Mouse (Mus musculus): ENCODE results near the gene Acer2. TPM values are rescaled to one million over a fixed set of nuclear protein-coding genes. Genes with fewer than 3 reads are reported as not detected.

The Acer2 gene
- polyA plus RNA-seq, 1 experiment from 2014 or later: 24.6 TPM

DNA sequence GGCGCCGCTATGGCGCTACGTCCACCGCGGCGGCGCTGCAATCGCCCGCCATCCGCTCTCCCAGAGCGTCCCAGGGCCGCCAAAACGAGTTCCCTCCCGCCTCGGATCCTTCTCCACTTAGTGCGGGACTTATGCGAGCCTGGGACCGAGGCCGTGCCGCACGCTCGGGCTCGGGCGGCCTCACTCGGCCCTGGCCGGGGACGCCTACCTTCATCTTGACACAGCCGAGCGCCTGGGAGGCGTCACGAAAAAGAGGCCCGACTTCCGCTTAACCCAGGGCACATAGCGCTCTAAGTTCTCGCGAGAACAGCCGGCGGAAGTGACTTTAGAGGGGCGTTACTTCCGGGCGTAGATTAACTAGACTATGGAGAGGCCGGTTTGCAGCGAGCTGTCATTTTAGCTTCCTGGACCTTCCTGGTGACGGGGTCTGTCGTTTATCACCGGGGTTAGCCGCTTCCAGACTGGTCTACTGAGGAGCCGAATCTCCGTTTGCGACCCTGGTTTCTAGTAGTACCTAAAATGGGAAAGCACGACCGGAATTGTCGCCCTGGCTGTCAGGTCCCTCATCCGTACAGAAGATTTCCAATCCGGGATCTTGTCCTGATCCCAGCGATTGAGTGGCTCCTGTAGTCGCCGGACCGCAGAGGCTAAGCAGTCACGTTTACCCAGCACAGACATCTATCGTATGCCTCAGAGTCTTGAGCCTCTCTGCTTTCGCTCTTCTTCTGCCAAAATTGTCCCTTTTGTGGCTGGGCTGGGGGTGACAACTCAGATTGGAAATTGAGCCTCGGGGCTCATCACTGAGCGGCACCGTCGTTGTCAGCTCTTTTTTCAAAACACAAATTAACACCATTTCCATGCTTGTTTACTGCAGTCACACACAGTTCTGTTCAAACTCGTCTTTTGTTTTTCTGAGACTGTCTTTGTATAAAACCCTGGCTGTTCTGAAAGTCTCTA, 16.8 kb upstream of the Acer2 start, which contains the start of gene Rps6:
Gene Rps6 (minus strand): TSS at position 300 of the 957 bp plus-strand sequence.
- Histone ChIP-seq H3K9ac (peak within 1 kb of the TSS; percentile 99), H3K4me3 (replicated peaks) (peak within 1 kb of the TSS; percentile 92), H3K27ac (peak within 1 kb of the TSS; percentile 96), H3K36me3 (peaks cover 22% of the 10 kb centered on the region), H3K9me3 (no peaks in the 10 kb centered on the region), H3K4me2 (peak within 1 kb of the TSS; percentile 81), H3K27me3 (replicated peaks) (no peaks in the 10 kb centered on the region), H3K4me1 (peaks cover 3% of the 10 kb centered on the region; the same call in 1 of the 2 replicates)
- under 1% methylated on average over 65 of the region's 68 CpGs for WGBS
- peak; percentile 97 for ATAC-seq (ENCODE audit: insufficient read depth, low FRiP score, low read depth)

DNA sequence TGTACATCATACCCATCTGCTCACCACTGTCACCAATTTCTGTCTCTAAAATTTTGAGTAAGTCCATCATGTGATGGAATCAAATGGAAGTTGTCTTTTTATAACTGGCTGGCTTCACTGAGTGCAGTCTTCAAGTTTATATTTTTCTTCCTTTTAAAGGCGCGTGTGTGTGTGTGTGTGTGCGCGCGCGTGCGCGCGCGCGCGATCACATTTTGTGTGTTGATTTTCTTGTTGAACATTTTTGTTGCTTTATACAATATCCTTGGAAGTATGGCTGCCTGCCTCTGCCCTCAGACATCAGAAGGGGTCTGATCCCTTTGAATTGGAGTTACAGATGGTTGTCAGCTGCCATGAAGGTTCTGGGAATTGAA, 16.1 kb upstream of the Acer2 start:
- WGBS: 57% methylated on average over 12 of the region's 12 CpGs
- peaks cover 3% of the 10 kb centered on the region; the same call in 1 of the 2 replicates for H3K4me1 ChIP-seq
- H3K4me3 ChIP-seq (replicated peaks): peak overlapping the region; percentile 92
- H3K36me3 ChIP-seq: peaks cover 19% of the 10 kb centered on the region
- H3K27ac ChIP-seq: peak overlapping the region; percentile 96; the same call in 1 of the 2 replicates
- H3K9me3 ChIP-seq: no peaks in the 10 kb centered on the region
- no peaks in the 10 kb centered on the region for H3K27me3 ChIP-seq (replicated peaks)
- no peak for ATAC-seq (ENCODE audit: insufficient read depth, low FRiP score, low read depth)
- H3K4me2 ChIP-seq: peak overlapping the region; percentile 81
- peak overlapping the region; percentile 74 for H3K9ac ChIP-seq

DNA sequence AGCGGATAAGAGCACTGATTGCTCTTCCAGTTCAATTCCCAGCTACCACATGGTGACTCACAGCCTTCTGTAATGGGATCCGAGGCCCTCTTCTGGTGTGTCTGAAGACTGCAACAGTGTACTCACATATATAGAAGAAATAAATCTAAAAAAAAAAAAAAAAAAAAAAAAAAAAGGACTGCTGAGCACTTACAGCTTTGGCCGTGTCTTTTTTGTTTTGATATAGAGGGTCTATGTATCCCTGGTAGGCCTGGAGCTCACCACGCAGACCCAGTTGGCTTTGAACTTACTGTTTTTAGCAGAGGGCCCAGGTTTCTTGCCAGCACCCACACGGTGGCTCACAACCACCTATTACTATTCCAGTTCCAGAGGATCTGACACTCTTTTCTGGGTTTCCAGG, 10.1 kb upstream of the Acer2 start:
- H3K9me3 ChIP-seq: no peaks in the 10 kb centered on the region
- H3K27ac ChIP-seq: no peak overlapping the region
- no peak overlapping the region for H3K4me3 ChIP-seq (replicated peaks)
- H3K9ac ChIP-seq: no peak overlapping the region
- no peaks in the 10 kb centered on the region for H3K36me3 ChIP-seq
- H3K4me1 ChIP-seq: no peaks in the 10 kb centered on the region
- H3K27me3 ChIP-seq (replicated peaks): no peaks in the 10 kb centered on the region
- 81% methylated on average over 5 of the region's 5 CpGs for WGBS
- no peak for ATAC-seq (ENCODE audit: insufficient read depth, low FRiP score, low read depth)
- H3K4me2 ChIP-seq: no peak overlapping the region

DNA sequence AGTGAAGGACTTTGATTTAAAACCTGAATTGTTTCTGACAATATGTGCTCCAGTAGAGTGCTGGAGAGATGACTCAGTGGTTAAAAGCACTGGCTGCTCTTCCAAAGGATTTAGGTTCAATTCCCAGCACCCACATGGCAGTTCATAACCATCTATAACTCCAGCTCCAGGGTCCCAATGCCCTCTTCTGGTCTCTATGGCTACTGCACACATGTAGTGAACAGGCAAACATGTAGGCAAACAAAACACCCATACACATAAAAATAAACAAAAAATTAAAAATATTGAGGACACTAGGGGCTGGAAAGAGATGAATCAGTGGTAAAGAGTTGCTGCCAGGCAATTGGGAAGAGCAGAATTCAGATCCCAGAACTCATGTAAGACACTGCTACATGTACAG, 2.2 kb upstream of the Acer2 start:
- Histone ChIP-seq H3K27ac (no peak overlapping the region), H3K9ac (no peak overlapping the region), H3K4me1 (peaks cover 5% of the 10 kb centered on the region; the same call in 1 of the 2 replicates), H3K9me3 (no peaks in the 10 kb centered on the region), H3K27me3 (replicated peaks) (no peaks in the 10 kb centered on the region), H3K36me3 (no peaks in the 10 kb centered on the region), H3K4me3 (replicated peaks) (no peak overlapping the region), H3K4me2 (no peak overlapping the region)
- ATAC-seq (ENCODE audit: insufficient read depth, low FRiP score, low read depth): no peak

DNA sequence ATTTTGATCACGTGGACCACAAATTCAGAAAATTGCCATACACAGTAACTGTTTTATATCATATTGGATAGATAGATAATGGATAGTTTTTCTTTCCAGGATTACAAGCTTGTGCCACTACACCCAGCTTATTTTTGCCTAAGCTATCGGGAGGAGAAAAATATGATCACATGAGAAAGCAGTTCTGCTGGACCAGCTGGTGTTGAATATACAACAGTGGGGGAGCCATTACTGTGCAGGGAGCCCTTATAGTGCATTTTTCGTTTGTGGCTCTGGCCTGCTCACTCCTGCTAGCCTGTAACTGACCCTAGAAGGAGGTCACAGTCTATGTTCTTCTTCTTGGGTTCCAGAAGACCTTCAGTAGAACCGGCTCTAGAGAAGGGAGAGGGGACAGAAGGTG, 1.1 kb upstream of the Acer2 start:
- Histone ChIP-seq H3K36me3 (no peaks in the 10 kb centered on the region), H3K9ac (no peak overlapping the region), H3K27ac (no peak overlapping the region), H3K4me3 (replicated peaks) (no peak overlapping the region), H3K27me3 (replicated peaks) (no peaks in the 10 kb centered on the region), H3K9me3 (no peaks in the 10 kb centered on the region), H3K4me1 (peaks cover 5% of the 10 kb centered on the region; the same call in 1 of the 2 replicates), H3K4me2 (no peak overlapping the region)
- ATAC-seq (ENCODE audit: insufficient read depth, low FRiP score, low read depth): no peak
- WGBS: 50% methylated on average over 4 of the region's 4 CpGs

DNA sequence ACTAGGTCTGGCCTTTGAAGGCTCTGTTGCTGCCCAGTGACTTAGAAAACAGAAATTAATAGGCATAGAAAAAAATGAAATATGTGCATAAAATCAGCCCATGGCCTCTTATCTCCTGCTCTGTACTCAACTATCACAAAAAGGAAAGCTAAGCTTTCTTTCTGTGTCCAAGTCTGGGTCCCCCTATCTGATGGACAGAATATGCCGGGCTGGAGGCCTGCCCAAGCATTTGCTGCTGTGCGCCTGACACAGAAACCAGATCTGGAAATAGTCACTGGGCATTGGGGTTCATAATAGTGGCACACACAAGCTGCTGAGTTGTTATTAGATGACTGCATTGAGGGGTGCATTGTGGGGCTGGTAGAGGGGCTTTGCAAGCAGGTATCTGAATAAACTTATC, 5.3 kb downstream of the Acer2 start:
- H3K9ac ChIP-seq: no peak overlapping the region
- no peak overlapping the region for H3K27ac ChIP-seq
- WGBS: 91% methylated on average over 2 of the region's 2 CpGs
- no peak for ATAC-seq (ENCODE audit: insufficient read depth, low FRiP score, low read depth)
- H3K36me3 ChIP-seq: no peaks in the 10 kb centered on the region
- no peaks in the 10 kb centered on the region for H3K27me3 ChIP-seq (replicated peaks)
- H3K4me2 ChIP-seq: no peak overlapping the region
- no peak overlapping the region for H3K4me3 ChIP-seq (replicated peaks)
- H3K4me1 ChIP-seq: peaks cover 5% of the 10 kb centered on the region; the same call in 1 of the 2 replicates
- no peaks in the 10 kb centered on the region for H3K9me3 ChIP-seq

DNA sequence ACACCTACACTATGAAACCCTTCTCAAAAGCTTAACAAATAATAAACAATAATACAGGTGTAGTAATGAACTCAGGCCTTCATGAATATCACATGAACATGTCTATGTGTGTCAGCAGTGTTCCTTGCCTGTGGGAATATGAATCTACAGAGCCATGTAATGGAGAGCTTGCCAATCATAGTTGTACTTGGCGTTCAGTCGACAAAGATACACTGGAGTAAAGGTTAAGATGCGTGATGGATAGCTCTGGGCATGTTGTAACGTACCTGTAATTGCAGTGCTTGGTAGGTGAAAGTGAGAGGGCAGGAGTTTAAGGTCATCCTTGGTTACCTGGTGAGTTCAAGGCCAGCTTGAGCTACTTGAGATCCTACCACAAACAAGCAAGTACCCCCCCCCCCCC, 7.0 kb downstream of the Acer2 start:
- ATAC-seq (ENCODE audit: insufficient read depth, low FRiP score, low read depth): no peak
- WGBS: 85% methylated on average over 4 of the region's 4 CpGs
- Histone ChIP-seq H3K27me3 (replicated peaks) (no peaks in the 10 kb centered on the region), H3K4me2 (no peak overlapping the region), H3K36me3 (no peaks in the 10 kb centered on the region), H3K9ac (no peak overlapping the region), H3K9me3 (no peaks in the 10 kb centered on the region), H3K27ac (no peak overlapping the region), H3K4me1 (no peaks in the 10 kb centered on the region), H3K4me3 (replicated peaks) (no peak overlapping the region)

DNA sequence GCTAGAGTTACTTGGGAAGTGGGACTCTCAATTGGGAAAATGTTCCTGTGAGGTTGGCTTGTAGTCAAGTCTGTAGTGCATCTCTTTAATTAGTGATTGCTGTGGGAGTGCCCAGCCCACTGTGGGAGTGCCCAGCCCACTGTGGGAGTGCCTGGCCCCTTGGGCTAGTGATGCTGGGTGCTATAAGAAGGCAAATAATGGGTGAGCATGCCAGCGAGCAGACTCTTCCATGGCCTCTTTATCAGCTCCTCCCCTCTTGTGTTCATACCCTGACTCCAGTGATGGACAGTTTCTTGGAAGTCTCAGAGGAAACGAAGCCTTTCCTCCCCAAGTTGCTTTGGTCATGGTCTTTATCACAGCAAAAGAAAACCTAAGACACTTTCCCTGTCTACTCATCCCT, 8.2 kb downstream of the Acer2 start:
- Histone ChIP-seq H3K27ac (no peak overlapping the region), H3K36me3 (no peaks in the 10 kb centered on the region)

DNA sequence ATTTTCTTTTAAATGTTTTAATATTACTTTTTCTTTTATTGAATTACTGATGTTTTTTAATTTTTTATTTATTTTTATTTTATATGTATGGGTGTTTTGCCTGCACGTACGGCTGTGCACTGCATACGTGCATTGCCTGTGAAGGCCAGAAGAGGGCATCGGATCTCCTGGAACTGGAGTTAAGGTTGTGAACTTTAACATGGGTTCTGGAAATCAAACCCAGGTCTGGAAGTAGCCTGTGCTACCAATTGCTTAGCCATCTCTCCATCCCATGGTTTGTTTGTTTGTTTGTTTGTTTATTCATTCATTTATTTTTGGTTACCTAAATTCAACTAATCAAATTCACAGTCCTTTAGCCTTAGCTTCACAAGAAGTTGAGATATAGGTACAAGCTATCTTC, 10.7 kb downstream of the Acer2 start:
- WGBS: 56% methylated on average over 4 of the region's 4 CpGs
- no peaks in the 10 kb centered on the region for H3K27me3 ChIP-seq (replicated peaks)
- no peak overlapping the region for H3K9ac ChIP-seq
- no peaks in the 10 kb centered on the region for H3K9me3 ChIP-seq
- ATAC-seq (ENCODE audit: insufficient read depth, low FRiP score, low read depth): no peak
- no peak overlapping the region for H3K27ac ChIP-seq
- no peaks in the 10 kb centered on the region for H3K4me1 ChIP-seq
- H3K36me3 ChIP-seq: no peaks in the 10 kb centered on the region
- no peak overlapping the region for H3K4me3 ChIP-seq (replicated peaks)
- no peak overlapping the region for H3K4me2 ChIP-seq

More for the DNA sequence above, 8.2 kb downstream of the Acer2 start:
- Histone ChIP-seq H3K4me3 (replicated peaks) (no peak overlapping the region), H3K9me3 (no peaks in the 10 kb centered on the region), H3K27me3 (replicated peaks) (no peaks in the 10 kb centered on the region), H3K9ac (no peak overlapping the region), H3K4me1 (no peaks in the 10 kb centered on the region), H3K4me2 (no peak overlapping the region)
- no peak for ATAC-seq (ENCODE audit: insufficient read depth, low FRiP score, low read depth)
- WGBS: 52% methylated on average over 2 of the region's 2 CpGs

DNA sequence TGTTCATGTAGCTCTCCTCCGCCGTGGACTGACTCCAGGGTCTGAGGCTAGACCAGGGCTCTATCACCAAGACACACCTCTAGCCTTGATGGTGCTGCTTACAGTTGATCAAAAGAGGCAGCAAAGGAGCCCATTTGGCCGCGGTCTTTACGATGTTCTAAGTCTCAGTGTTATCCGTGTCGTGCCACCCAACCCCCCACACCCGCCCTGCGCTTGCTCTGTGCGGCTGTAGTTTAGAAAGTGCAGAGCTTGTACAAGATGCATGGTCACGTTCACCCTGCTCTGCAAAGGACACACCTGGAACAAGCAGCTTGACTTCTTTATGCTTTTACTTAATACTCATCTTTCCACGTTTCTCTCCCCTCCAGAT, 11.6 kb downstream of the Acer2 start:
- no peaks in the 10 kb centered on the region for H3K27me3 ChIP-seq (replicated peaks)
- H3K4me2 ChIP-seq: peak overlapping the region; percentile 50
- H3K27ac ChIP-seq: no peak overlapping the region
- no peaks in the 10 kb centered on the region for H3K9me3 ChIP-seq
- no peaks in the 10 kb centered on the region for H3K4me1 ChIP-seq
- H3K9ac ChIP-seq: no peak overlapping the region
- 35% methylated on average over 12 of the region's 12 CpGs for WGBS
- H3K36me3 ChIP-seq: no peaks in the 10 kb centered on the region
- ATAC-seq (ENCODE audit: insufficient read depth, low FRiP score, low read depth): peak; percentile 64; the same call in 1 of the 2 replicates
- H3K4me3 ChIP-seq (replicated peaks): peak overlapping the region; percentile 32

DNA sequence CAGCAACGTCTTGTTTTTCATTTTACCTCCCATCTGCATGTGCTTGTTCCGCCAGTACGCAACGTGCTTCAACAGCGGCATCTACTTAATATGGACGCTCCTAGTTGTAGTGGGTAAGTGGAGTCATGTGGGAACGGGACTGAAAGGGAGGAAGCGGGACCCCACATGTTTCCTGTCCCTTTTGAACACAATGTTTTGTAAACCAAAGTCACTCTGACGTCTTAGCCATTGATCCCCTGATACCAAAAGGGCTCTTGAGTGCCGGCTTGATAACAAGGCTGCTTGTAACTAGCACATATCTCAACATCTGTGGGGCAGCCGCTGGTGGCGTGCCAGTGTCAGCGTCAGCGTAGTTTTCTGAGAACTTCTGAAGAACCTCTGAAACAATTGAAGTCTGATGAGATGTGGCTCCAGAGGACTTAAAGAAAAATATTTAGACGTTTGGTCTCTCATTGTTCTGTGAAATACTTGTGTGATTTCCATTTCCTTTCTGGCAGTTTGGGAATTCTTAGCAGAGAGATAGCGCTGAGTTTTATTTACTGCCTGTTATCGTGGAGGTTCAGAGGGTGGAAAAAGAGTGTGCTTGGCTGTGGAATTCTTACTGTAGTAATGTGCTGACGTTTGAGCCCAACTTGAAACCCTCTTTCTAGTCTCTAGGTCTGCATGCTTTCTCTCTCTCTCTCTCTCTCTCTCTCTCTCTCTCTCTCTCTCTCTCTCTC, 12.1 kb downstream of the Acer2 start:
- Histone ChIP-seq H3K4me2 (peak overlapping the region; percentile 50), H3K27me3 (replicated peaks) (no peaks in the 10 kb centered on the region), H3K36me3 (no peaks in the 10 kb centered on the region), H3K27ac (no peak overlapping the region), H3K9me3 (no peaks in the 10 kb centered on the region), H3K9ac (no peak overlapping the region), H3K4me1 (no peaks in the 10 kb centered on the region), H3K4me3 (replicated peaks) (peak overlapping the region; percentile 32)
- no peak; the same call in 1 of the 2 replicates for ATAC-seq (ENCODE audit: insufficient read depth, low FRiP score, low read depth)
- 15% methylated on average over 18 of the region's 18 CpGs for WGBS

DNA sequence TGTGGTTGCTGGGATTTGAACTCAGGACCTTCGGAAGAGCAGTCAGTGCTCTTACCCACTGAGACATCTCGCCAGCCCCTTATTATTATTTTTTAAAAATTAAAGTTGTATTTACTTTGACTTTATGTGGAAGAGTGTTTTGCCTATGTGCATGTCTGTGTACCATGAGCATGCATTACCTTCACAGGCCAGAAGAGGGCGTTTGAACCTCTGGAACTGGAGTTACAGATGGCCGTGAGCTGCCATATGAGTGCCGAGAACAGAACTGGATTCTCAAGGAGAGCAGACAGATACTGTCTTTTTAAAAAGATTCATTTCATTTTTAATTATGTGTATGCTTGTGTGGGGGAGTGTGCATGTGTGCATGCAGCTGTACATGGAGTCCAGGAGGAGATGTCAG, 13.7 kb downstream of the Acer2 start:
- Histone ChIP-seq H3K9ac (no peak overlapping the region), H3K4me2 (no peak overlapping the region), H3K27ac (no peak overlapping the region), H3K4me1 (no peaks in the 10 kb centered on the region), H3K27me3 (replicated peaks) (no peaks in the 10 kb centered on the region), H3K9me3 (no peaks in the 10 kb centered on the region), H3K36me3 (no peaks in the 10 kb centered on the region), H3K4me3 (replicated peaks) (no peak overlapping the region)
- ATAC-seq (ENCODE audit: insufficient read depth, low FRiP score, low read depth): no peak
- WGBS: 76% methylated on average over 5 of the region's 5 CpGs
